ENCODE assay signal across 19 mouse cellular contexts in genomic region chr4:97753521-97753920, GRCm38 (mm10). TPM values are rescaled to one million over a fixed set of nuclear protein-coding genes. Genes with fewer than 3 reads are reported as not detected.
A peak's percentile ranks its signal among the peaks of the same experiment; 100 is the strongest.
DNase-seq lines count a peak whose midpoint lies in the region; ATAC-seq and TF ChIP-seq lines count a peak whose summit lies in the region.
"Had no signal": no experiment of that assay in that cellular context is flagged by ENCODE, and none has a peak within 500 bp of the region (broad histone marks: within the 10 kb centered on the region; RNA-seq: fewer than 3 reads in every experiment).

No protein-coding gene starts in this region.

- no peak for TF ChIP-seq POLR2A in kidney, adult 2 months (IDR thresholded peaks at IDR 0.05; ENCODE audit: low read depth, low read length)
- TF ChIP-seq POLR2A in testis, adult 2 months (IDR thresholded peaks at IDR 0.05; ENCODE audit: control insufficient read depth, low read depth, low read length) = no peak

- no peaks in the 10 kb centered on the region for H3K36me3 ChIP-seq in heart, embryonic 13.5 days
- H3K36me3 ChIP-seq in heart, embryonic 12.5 days = no peaks in the 10 kb centered on the region
- no peaks in the 10 kb centered on the region for H3K36me3 ChIP-seq in kidney, adult 2 months (ENCODE audit: control insufficient read depth, insufficient read depth, low read length)
- no peaks in the 10 kb centered on the region for H3K36me3 ChIP-seq in testis, adult 2 months (ENCODE audit: control insufficient read depth, insufficient read depth, low read length)
- H3K36me3 ChIP-seq: forebrain, embryonic 10.5 days; hindbrain, embryonic 13.5 days; midbrain, embryonic 13.5 days had no signal

- peak; percentile 19 for DNase-seq in adrenal gland, adult 2 months
- no peak for DNase-seq in adrenal gland, adult 8-10 months
- no peak for DNase-seq in kidney, adult 2 months
- DNase-seq in kidney, postnatal 25 days = no peak
- no peak for DNase-seq in testis, postnatal 10 days (ENCODE audit: low spot score)
- DNase-seq: thymus, postnatal 14 days had no signal

- no peak overlapping the region; the same call in 1 of the 2 replicates for H3K4me2 ChIP-seq in heart, embryonic 13.5 days
- no peak overlapping the region for H3K4me2 ChIP-seq in heart, embryonic 12.5 days
- H3K4me2 ChIP-seq: hindbrain, embryonic 13.5 days; lung, embryonic 14.5 days; midbrain, embryonic 13.5 days had no signal

- TF ChIP-seq CTCF in kidney, adult 2 months (conservative IDR thresholded peaks at IDR 0.05; ENCODE audit: insufficient read depth, insufficient read length, low read depth, low read length) = no peak
- no peak for TF ChIP-seq CTCF in testis, adult 2 months (IDR thresholded peaks at IDR 0.05; ENCODE audit: control insufficient read depth, insufficient read depth, insufficient replicate concordance, low read depth, low read length)

- H3K4me1 ChIP-seq in heart, embryonic 13.5 days = peaks cover 42% of the 10 kb centered on the region
- peaks cover 24% of the 10 kb centered on the region for H3K4me1 ChIP-seq in heart, embryonic 12.5 days (replicated peaks)
- peaks cover 12% of the 10 kb centered on the region for H3K4me1 ChIP-seq in kidney, adult 2 months (ENCODE audit: control insufficient read depth, insufficient read depth, low read length)
- H3K4me1 ChIP-seq in testis, adult 2 months (ENCODE audit: control insufficient read depth, insufficient read depth, low read length) = peaks cover 18% of the 10 kb centered on the region

- peak overlapping the region; percentile 69; the same call in 1 of the 2 replicates for H3K9ac ChIP-seq in heart, embryonic 13.5 days
- no peak overlapping the region for H3K9ac ChIP-seq in heart, embryonic 12.5 days
- H3K9ac ChIP-seq: liver, embryonic 14.5 days; lung, embryonic 14.5 days; midbrain, embryonic 13.5 days had no signal

- no peak overlapping the region for H3K27ac ChIP-seq in heart, embryonic 13.5 days (replicated peaks)
- H3K27ac ChIP-seq in heart, embryonic 12.5 days (ENCODE audit: poor library complexity, severe bottlenecking) = no peak overlapping the region
- H3K27ac ChIP-seq in kidney, adult 2 months (ENCODE audit: insufficient read depth, low read depth, low read length) = peak overlapping the region; percentile 17; the same call in 1 of the 2 replicates
- H3K27ac ChIP-seq in testis, adult 2 months (ENCODE audit: control insufficient read depth, insufficient read depth, low read depth, low read length) = peak overlapping the region; percentile 63; the same call in 1 of the 2 replicates
- H3K27ac ChIP-seq: forebrain, embryonic 10.5 days; hindbrain, embryonic 13.5 days; liver, embryonic 14.5 days; midbrain, embryonic 13.5 days had no signal

- no peaks in the 10 kb centered on the region for H3K9me3 ChIP-seq in heart, embryonic 13.5 days
- H3K9me3 ChIP-seq in heart, embryonic 12.5 days (replicated peaks) = no peaks in the 10 kb centered on the region
- H3K9me3 ChIP-seq: forebrain, embryonic 10.5 days; hindbrain, embryonic 13.5 days; midbrain, embryonic 13.5 days had no signal

- no peak overlapping the region for H3K4me3 ChIP-seq in heart, embryonic 13.5 days
- no peak overlapping the region for H3K4me3 ChIP-seq in heart, embryonic 12.5 days
- H3K4me3 ChIP-seq in kidney, adult 2 months (ENCODE audit: insufficient read depth, low read depth, low read length) = no peak overlapping the region
- no peak overlapping the region for H3K4me3 ChIP-seq in testis, adult 2 months (ENCODE audit: control insufficient read depth, low read depth, low read length)
- H3K4me3 ChIP-seq: forebrain, embryonic 10.5 days; hindbrain, embryonic 13.5 days; midbrain, embryonic 13.5 days had no signal

- H3K27me3 ChIP-seq in heart, embryonic 13.5 days (replicated peaks) = no peaks in the 10 kb centered on the region
- H3K27me3 ChIP-seq in heart, embryonic 12.5 days (replicated peaks) = no peaks in the 10 kb centered on the region
- H3K27me3 ChIP-seq in kidney, adult 2 months (replicated peaks; ENCODE audit: control insufficient read depth, insufficient read depth, low read length) = no peaks in the 10 kb centered on the region
- H3K27me3 ChIP-seq in testis, adult 2 months (ENCODE audit: control insufficient read depth, insufficient read depth, low read length) = peaks cover 2% of the 10 kb centered on the region; the same call in 1 of the 2 replicates

- WGBS in heart, embryonic 13.5 days = 11% methylated on average over 1 of the region's 1 CpGs
- 11% methylated on average over 1 of the region's 1 CpGs for WGBS in heart, embryonic 12.5 days
- 39% methylated on average over 1 of the region's 1 CpGs for WGBS in kidney, adult 2 months

- ATAC-seq in heart, embryonic 13.5 days (ENCODE audit: extremely low read depth, insufficient number of reproducible peaks, low FRiP score, low TSS enrichment) = no peak
- ATAC-seq in heart, embryonic 12.5 days (ENCODE audit: insufficient number of reproducible peaks, low FRiP score) = no peak
- ATAC-seq: forebrain, embryonic 16.5 days; inflammation-experienced regulatory T-cells, adult 6 months; midbrain, embryonic 13.5 days had no signal

RNA-seq across cellular contexts. Expression of gene Nfia, which starts 19.0 kb away (rescaled TPM):
- 100 to 1,000 TPM; 132 to 174 TPM for total RNA-seq in adrenal gland, adult 2 months (2021)
- 60.7 and 83.3 TPM in 2 replicates for polyA plus RNA-seq in adrenal gland, adult 2 months (2012; rRNA removed)
- total RNA-seq in adrenal gland, adult 8-10 months (2022) = 100 to 1,000 TPM; 117 to 145 (median 127) TPM
- 31.1 and 32.3 TPM in 2 replicates for polyA plus RNA-seq in heart, embryonic 13.5 days (2015; fragmentation: Nextera tagmentation; extraction: Ambion mirVana)
- polyA plus RNA-seq in heart, embryonic 12.5 days (2016; fragmentation: Nextera tagmentation; extraction: Ambion mirVana) = 37.5 and 42.0 TPM in 2 replicates
- 46.5 and 47.1 TPM in 2 replicates for polyA plus RNA-seq in kidney, adult 2 months (2012; rRNA removed)
- 6.4 and 8.1 TPM in 2 replicates for polyA plus RNA-seq in testis, adult 2 months (2012; rRNA removed)

RNA-seq across cellular contexts. Expression of gene E130114P18Rik, which starts 24.4 kb away (rescaled TPM):
- not detected for total RNA-seq in adrenal gland, adult 2 months (2021)
- 0.07 TPM in 1 of 2 replicates, not detected in the other for polyA plus RNA-seq in adrenal gland, adult 2 months (2012; rRNA removed)
- under 1 TPM in 3 of 4 experiments, not detected in 1; 0.28 to 0.73 (median 0.59) TPM for total RNA-seq in adrenal gland, adult 8-10 months (2022)
- polyA plus RNA-seq in heart, embryonic 13.5 days (2015; fragmentation: Nextera tagmentation; extraction: Ambion mirVana) = 0.48 and 0.55 TPM in 2 replicates
- 0.50 and 0.74 TPM in 2 replicates for polyA plus RNA-seq in heart, embryonic 12.5 days (2016; fragmentation: Nextera tagmentation; extraction: Ambion mirVana)
- 0.10 and 0.45 TPM in 2 replicates for polyA plus RNA-seq in kidney, adult 2 months (2012; rRNA removed)
- 0.17 and 0.74 TPM in 2 replicates for polyA plus RNA-seq in testis, adult 2 months (2012; rRNA removed)
- total RNA-seq: megakaryocyte, adult 5-6 weeks; monocyte, adult 5-6 weeks; neutrophil, adult 5-6 weeks had no signal
- polyA plus RNA-seq: inflammation-experienced regulatory T-cells, adult 6 months; liver, embryonic 14.5 days had no signal

Comparison
In these comparisons a context has a peak if more than half of its experiments do, and no peak if none do; other contexts are left out.
1. H3K27ac ChIP-seq: peak in kidney, adult 2 months (single experiment) and testis, adult 2 months (single experiment); none in heart, embryonic 13.5 days (single experiment) and heart, embryonic 12.5 days (single experiment).